Mouse (Mus musculus) small intestine, adult 2 months (tissue): Measurements from ENCODE around the gene Rbm5.

ENCODE experiments used
- CTCF ChIP-seq: fragments of 200-500 bp; IDR thresholded peaks from 2 replicates; pipeline ENCODE4 v1.5.1; 2012; ENCODE audit warnings: low read depth, mild to moderate bottlenecking, control low read depth, inconsistent platforms, low read length, moderate library complexity, mixed read lengths; ENCODE audit not compliant: insufficient replicate concordance, insufficient read length; ENCODE audit errors: extremely low read depth
- POLR2A ChIP-seq: fragments of 200-500 bp; IDR thresholded peaks from 2 replicates; pipeline ENCODE4 v1.6.1; 2012; ENCODE audit warnings: low read depth, mild to moderate bottlenecking, control low read depth, inconsistent platforms, low read length, moderate library complexity

DNA sequence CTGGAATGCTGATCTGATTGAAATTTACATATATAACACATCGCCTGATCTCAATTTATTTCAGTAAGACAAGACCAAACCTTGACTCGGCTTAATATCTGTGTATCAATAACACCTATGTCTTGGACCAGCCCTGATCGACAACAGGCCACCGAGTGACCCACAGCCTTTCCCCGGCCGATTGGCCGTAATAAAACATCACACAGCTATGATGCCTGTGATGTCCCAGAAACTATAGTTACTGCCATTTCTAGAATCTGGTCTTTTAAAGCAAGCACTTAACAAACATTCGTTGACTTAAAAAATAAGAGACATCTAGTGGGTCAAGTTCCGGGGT is 791 bp downstream of the Rbm5 start:
- TF ChIP-seq POLR2A (no peak), CTCF (no peak)
